Mouse (Mus musculus) midbrain, embryonic 16.5 days (tissue): ENCODE measurements around the gene Myof. TPM values are rescaled to one million over a fixed set of nuclear protein-coding genes. Genes with fewer than 3 reads are reported as not detected.

Source experiments
- ATAC-seq: fragments of 200-750 bp; cut with Nextera tagmentation; 2 replicates; pipeline ENCODE4 v1.8.0; 2017; ENCODE audit warnings: moderate TSS enrichment
- H3K27ac ChIP-seq: fragments of 300-500 bp; sonication (generic); 2 replicates; pipeline ENCODE4 v1.5.1; 2014; ENCODE audit warnings: mild to moderate bottlenecking, low read length, mixed read lengths
- H3K27me3 ChIP-seq: fragments of 300-500 bp; sonication (generic); 2 replicates; pipeline ENCODE4 v1.6.1; 2014; ENCODE audit warnings: low read depth, low read length, mixed read lengths; ENCODE audit not compliant: control insufficient read depth, insufficient read depth
- H3K36me3 ChIP-seq: fragments of 300-500 bp; sonication (generic); 2 replicates; pipeline ENCODE4 v1.6.1; 2014; ENCODE audit warnings: mild to moderate bottlenecking, low read length, moderate library complexity, mixed read lengths; ENCODE audit not compliant: control insufficient read depth, insufficient read depth
- H3K4me1 ChIP-seq: fragments of 300-500 bp; sonication (generic); 2 replicates; pipeline ENCODE4 v1.6.1; 2014; ENCODE audit warnings: mild to moderate bottlenecking, low read length, mixed read lengths; ENCODE audit not compliant: control insufficient read depth, insufficient read depth
- H3K4me2 ChIP-seq: fragments of 300-500 bp; sonication (generic); 2 replicates; pipeline ENCODE4 v1.6.1; 2014; ENCODE audit warnings: mild to moderate bottlenecking, low read length, mixed read lengths
- H3K4me3 ChIP-seq: fragments of 300-500 bp; sonication (generic); 2 replicates; pipeline ENCODE4 v1.5.1; 2014; ENCODE audit warnings: low read depth, mild to moderate bottlenecking, low read length, moderate library complexity, mixed read lengths
- H3K9ac ChIP-seq: fragments of 300-500 bp; sonication (generic); 2 replicates; pipeline ENCODE4 v1.6.1; 2014; ENCODE audit warnings: low read depth, low read length, mixed read lengths
- H3K9me3 ChIP-seq: fragments of 300-500 bp; sonication (generic); replicated peaks from 2 replicates; pipeline ENCODE4 v1.6.1; 2014; ENCODE audit warnings: mild to moderate bottlenecking, low read length, mixed read lengths; ENCODE audit not compliant: control insufficient read depth, poor library complexity, severe bottlenecking
- WGBS: fragments of 180-500 bp; shearing (Covaris S2); extraction: QIAGEN DNeasy Blood & Tissue Kit; methylation state at CpG from one replicate; pipeline ENCODE4 v1.1.7; 2014; 5-methylcytosine and 5-hydroxymethylcytosine counted together
- polyA plus RNA-seq: library from polyadenylated mRNA; unstranded; fragments of >200 nt; fragmentation: Nextera tagmentation; extraction: Ambion mirVana; gene quantifications from 2 replicates; pipeline ENCODE4 v1.2.1, GENCODE M21; 2015

The Myof gene
- polyA plus RNA-seq, 1 experiment from 2014 or later: 1.9 TPM

- H3K4me3 ChIP-seq: no peak overlapping the region
- H3K4me2 ChIP-seq: no peak overlapping the region
- no peaks in the 10 kb centered on the region for H3K27me3 ChIP-seq
- H3K9ac ChIP-seq: no peak overlapping the region
- ATAC-seq: no peak
- H3K27ac ChIP-seq: no peak overlapping the region
- no peaks in the 10 kb centered on the region for H3K4me1 ChIP-seq
- 94% methylated on average over 6 of the region's 6 CpGs for WGBS
- no peaks in the 10 kb centered on the region for H3K9me3 ChIP-seq
- H3K36me3 ChIP-seq: no peaks in the 10 kb centered on the region
Observed at GRCm38 (mm10) chr19:37934640-37935039, 108.7 kb downstream of the Myof start.

GRCm38 (mm10) chr19:37932198-37932597, 111.2 kb downstream of the Myof start:
- no peak overlapping the region for H3K4me2 ChIP-seq
- no peaks in the 10 kb centered on the region; the same call in 1 of the 2 replicates for H3K9me3 ChIP-seq
- no peak overlapping the region for H3K4me3 ChIP-seq
- WGBS: 90% methylated on average over 2 of the region's 2 CpGs
- no peak overlapping the region for H3K9ac ChIP-seq
- no peaks in the 10 kb centered on the region for H3K36me3 ChIP-seq
- no peaks in the 10 kb centered on the region for H3K27me3 ChIP-seq
- H3K4me1 ChIP-seq: no peaks in the 10 kb centered on the region
- ATAC-seq: no peak
- no peak overlapping the region for H3K27ac ChIP-seq

- WGBS: 86% methylated on average over 7 of the region's 7 CpGs
- no peaks in the 10 kb centered on the region for H3K4me1 ChIP-seq
- no peak overlapping the region for H3K9ac ChIP-seq
- ATAC-seq: no peak
- no peaks in the 10 kb centered on the region for H3K36me3 ChIP-seq
- H3K27ac ChIP-seq: no peak overlapping the region
- no peaks in the 10 kb centered on the region; the same call in 1 of the 2 replicates for H3K9me3 ChIP-seq
- no peak overlapping the region for H3K4me3 ChIP-seq
- no peaks in the 10 kb centered on the region for H3K27me3 ChIP-seq
- H3K4me2 ChIP-seq: no peak overlapping the region
Observed at GRCm38 (mm10) chr19:37927911-37928310, 115.5 kb downstream of the Myof start.

- H3K4me1 ChIP-seq: no peaks in the 10 kb centered on the region
- no peaks in the 10 kb centered on the region for H3K36me3 ChIP-seq
- H3K4me2 ChIP-seq: no peak overlapping the region
- no peak for ATAC-seq
- WGBS: 86% methylated on average over 3 of the region's 3 CpGs
- H3K9ac ChIP-seq: no peak overlapping the region
- no peak overlapping the region for H3K27ac ChIP-seq
- H3K9me3 ChIP-seq: no peaks in the 10 kb centered on the region; the same call in 1 of the 2 replicates
- no peak overlapping the region for H3K4me3 ChIP-seq
- H3K27me3 ChIP-seq: no peaks in the 10 kb centered on the region
Observed at GRCm38 (mm10) chr19:37925323-37925722, 118.1 kb downstream of the Myof start.

GRCm38 (mm10) chr19:37924266-37924665, 119.1 kb downstream of the Myof start:
- H3K9ac ChIP-seq: no peak overlapping the region
- 59% methylated on average over 3 of the region's 3 CpGs for WGBS
- no peaks in the 10 kb centered on the region for H3K4me1 ChIP-seq
- no peak overlapping the region for H3K4me2 ChIP-seq
- no peak for ATAC-seq
- H3K9me3 ChIP-seq: no peaks in the 10 kb centered on the region; the same call in 1 of the 2 replicates
- no peaks in the 10 kb centered on the region for H3K36me3 ChIP-seq
- H3K4me3 ChIP-seq: no peak overlapping the region
- no peak overlapping the region for H3K27ac ChIP-seq
- no peaks in the 10 kb centered on the region for H3K27me3 ChIP-seq

GRCm38 (mm10) chr19:37921098-37921497, 122.3 kb downstream of the Myof start:
- H3K36me3 ChIP-seq: no peaks in the 10 kb centered on the region
- 53% methylated on average over 5 of the region's 5 CpGs for WGBS
- H3K4me1 ChIP-seq: no peaks in the 10 kb centered on the region
- no peak for ATAC-seq
- no peak overlapping the region for H3K4me2 ChIP-seq
- H3K4me3 ChIP-seq: no peak overlapping the region
- H3K27ac ChIP-seq: no peak overlapping the region
- no peak overlapping the region for H3K9ac ChIP-seq
- H3K9me3 ChIP-seq: no peaks in the 10 kb centered on the region
- H3K27me3 ChIP-seq: no peaks in the 10 kb centered on the region

- no peak for ATAC-seq
Observed at GRCm38 (mm10) chr19:37918515-37918932, 124.9 kb downstream of the Myof start.

GRCm38 (mm10) chr19:37914261-37914660, 129.1 kb downstream of the Myof start:
- no peaks in the 10 kb centered on the region for H3K27me3 ChIP-seq
- no peaks in the 10 kb centered on the region for H3K36me3 ChIP-seq
- H3K4me2 ChIP-seq: no peak overlapping the region
- WGBS: 92% methylated on average over 4 of the region's 4 CpGs
- H3K4me1 ChIP-seq: no peaks in the 10 kb centered on the region
- H3K9me3 ChIP-seq: no peaks in the 10 kb centered on the region
- ATAC-seq: no peak
- H3K27ac ChIP-seq: no peak overlapping the region
- no peak overlapping the region for H3K9ac ChIP-seq
- H3K4me3 ChIP-seq: no peak overlapping the region

More at GRCm38 (mm10) chr19:37918515-37918932, 124.9 kb downstream of the Myof start:
- Histone ChIP-seq H3K9me3 (no peaks in the 10 kb centered on the region), H3K4me1 (no peaks in the 10 kb centered on the region), H3K27me3 (no peaks in the 10 kb centered on the region), H3K4me2 (no peak overlapping the region), H3K36me3 (no peaks in the 10 kb centered on the region), H3K27ac (no peak overlapping the region), H3K4me3 (no peak overlapping the region), H3K9ac (no peak overlapping the region)
- WGBS: 51% methylated on average over 12 of the region's 12 CpGs

GRCm38 (mm10) chr19:37912501-37912900, 130.9 kb downstream of the Myof start:
- no peaks in the 10 kb centered on the region; the same call in 1 of the 2 replicates for H3K4me1 ChIP-seq
- H3K4me2 ChIP-seq: no peak overlapping the region
- no peak overlapping the region for H3K27ac ChIP-seq
- no peak for ATAC-seq
- no peaks in the 10 kb centered on the region for H3K27me3 ChIP-seq
- no peaks in the 10 kb centered on the region for H3K9me3 ChIP-seq
- H3K9ac ChIP-seq: no peak overlapping the region
- H3K36me3 ChIP-seq: no peaks in the 10 kb centered on the region
- 68% methylated on average over 6 of the region's 6 CpGs for WGBS
- H3K4me3 ChIP-seq: no peak overlapping the region
